Mouse (Mus musculus): ENCODE results near the gene Lsr. TPM values are rescaled to one million over a fixed set of nuclear protein-coding genes. Genes with fewer than 3 reads are reported as not detected.
"Not testable (repeated sequence)": the region's sequence is repeated elsewhere in the genome, so short reads cannot be mapped to it uniquely, and the experiment has no call there.

The Lsr gene
- polyA plus RNA-seq, 1 experiment from 2014 or later, result 118 TPM

DNA sequence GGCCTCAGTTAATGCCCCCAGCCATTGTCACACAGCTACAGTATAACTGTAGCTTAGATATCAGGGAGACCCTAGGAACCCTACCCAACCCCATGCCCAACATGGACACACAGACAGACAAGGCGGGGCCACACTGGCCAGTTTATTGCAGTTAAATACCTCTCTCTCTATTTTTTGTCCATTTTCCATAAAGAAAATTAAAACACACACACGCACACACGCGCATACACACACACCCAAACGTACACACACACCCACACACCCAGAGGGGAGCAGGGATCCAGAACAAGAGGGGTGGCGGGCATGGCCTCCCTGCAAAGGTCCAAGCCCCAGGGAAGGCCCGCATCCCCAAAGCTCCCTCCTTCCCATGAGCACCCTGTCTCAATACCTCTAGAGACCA, 27.4 kb downstream of the Lsr start:
- H3K36me3 ChIP-seq (ENCODE audit: control insufficient read depth, insufficient read depth), result peaks cover 20% of the 10 kb centered on the region
- WGBS, result 93% methylated on average over 7 of the region's 7 CpGs
- no peak for ATAC-seq
- H3K4me3 ChIP-seq (ENCODE audit: low read depth, low read length), result no peak overlapping the region
- no peaks in the 10 kb centered on the region for H3K27me3 ChIP-seq (replicated peaks; ENCODE audit: control insufficient read depth, insufficient read depth, low read length)
- no peaks in the 10 kb centered on the region for H3K9me3 ChIP-seq (ENCODE audit: control insufficient read depth)
- no peaks in the 10 kb centered on the region for H3K4me1 ChIP-seq (replicated peaks; ENCODE audit: control insufficient read depth, insufficient read depth, low read length)
- H3K9ac ChIP-seq (ENCODE audit: low read depth, low read length), result no peak overlapping the region
- TF ChIP-seq CTCF (IDR thresholded peaks at IDR 0.05; ENCODE audit: low read depth), result no peak
- no peak overlapping the region for H3K4me2 ChIP-seq (replicated peaks; ENCODE audit: low read depth)
- H3K27ac ChIP-seq (ENCODE audit: low read depth, low read length), result no peak overlapping the region

DNA sequence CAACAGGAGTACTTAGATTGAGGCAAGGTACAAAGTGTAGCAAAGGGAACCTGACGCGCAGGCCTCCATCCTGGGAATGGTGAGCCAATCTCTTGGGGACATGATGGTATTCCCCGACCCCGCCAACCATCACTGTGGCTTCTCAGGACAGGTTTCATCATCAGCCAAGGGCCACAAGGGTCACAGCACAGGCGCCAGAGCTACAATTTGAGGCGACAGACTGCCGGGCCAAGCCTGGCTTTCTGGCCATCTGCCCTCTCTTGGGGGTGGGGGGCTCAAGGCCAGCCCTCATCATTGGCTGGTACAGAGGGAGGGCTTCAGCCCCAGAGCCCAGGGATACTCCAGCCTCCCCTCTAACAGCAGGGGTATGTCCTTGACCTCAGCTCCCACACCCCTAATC, 27.8 kb downstream of the Lsr start:
- not testable (repeated sequence) for H3K4me3 ChIP-seq (ENCODE audit: low read depth, low read length); H3K4me2 ChIP-seq (replicated peaks; ENCODE audit: low read depth); H3K4me1 ChIP-seq (replicated peaks; ENCODE audit: control insufficient read depth, insufficient read depth, low read length); H3K27ac ChIP-seq (ENCODE audit: low read depth, low read length); H3K27me3 ChIP-seq (replicated peaks; ENCODE audit: control insufficient read depth, insufficient read depth, low read length); H3K9me3 ChIP-seq (ENCODE audit: control insufficient read depth); H3K9ac ChIP-seq (ENCODE audit: low read depth, low read length); ATAC-seq
- H3K36me3 ChIP-seq (ENCODE audit: control insufficient read depth, insufficient read depth), result peaks cover 17% of the 10 kb centered on the region
- 88% methylated on average over 7 of the region's 7 CpGs for WGBS

DNA sequence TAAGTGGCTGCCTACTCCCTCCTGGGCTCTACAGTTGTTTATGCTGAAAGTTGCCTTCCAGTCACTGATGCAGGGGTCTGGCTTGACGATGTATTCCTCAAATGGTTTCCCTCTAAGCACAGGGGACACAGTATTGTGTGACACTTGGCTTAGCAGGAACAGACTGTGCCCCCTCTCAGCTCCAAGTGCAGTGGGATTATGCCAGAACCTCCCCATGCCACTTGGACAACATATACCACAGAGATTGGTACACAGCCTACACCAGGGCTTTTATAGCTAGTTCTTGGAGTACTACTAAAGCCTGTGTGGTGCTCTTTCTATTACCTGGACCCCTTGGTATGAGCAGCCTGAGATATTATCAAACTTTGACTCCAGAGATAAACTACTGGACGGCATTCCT, 28.6 kb downstream of the Lsr start:
- H3K27me3 ChIP-seq (replicated peaks; ENCODE audit: control insufficient read depth, insufficient read depth, low read length); H3K4me3 ChIP-seq (ENCODE audit: low read depth, low read length); H3K27ac ChIP-seq (ENCODE audit: low read depth, low read length); ATAC-seq; H3K4me1 ChIP-seq (replicated peaks; ENCODE audit: control insufficient read depth, insufficient read depth, low read length); H3K9ac ChIP-seq (ENCODE audit: low read depth, low read length); H3K4me2 ChIP-seq (replicated peaks; ENCODE audit: low read depth); H3K9me3 ChIP-seq (ENCODE audit: control insufficient read depth): not testable (repeated sequence)
- 50% methylated on average over 2 of the region's 2 CpGs for WGBS
- H3K36me3 ChIP-seq (ENCODE audit: control insufficient read depth, insufficient read depth), result peaks cover 15% of the 10 kb centered on the region

DNA sequence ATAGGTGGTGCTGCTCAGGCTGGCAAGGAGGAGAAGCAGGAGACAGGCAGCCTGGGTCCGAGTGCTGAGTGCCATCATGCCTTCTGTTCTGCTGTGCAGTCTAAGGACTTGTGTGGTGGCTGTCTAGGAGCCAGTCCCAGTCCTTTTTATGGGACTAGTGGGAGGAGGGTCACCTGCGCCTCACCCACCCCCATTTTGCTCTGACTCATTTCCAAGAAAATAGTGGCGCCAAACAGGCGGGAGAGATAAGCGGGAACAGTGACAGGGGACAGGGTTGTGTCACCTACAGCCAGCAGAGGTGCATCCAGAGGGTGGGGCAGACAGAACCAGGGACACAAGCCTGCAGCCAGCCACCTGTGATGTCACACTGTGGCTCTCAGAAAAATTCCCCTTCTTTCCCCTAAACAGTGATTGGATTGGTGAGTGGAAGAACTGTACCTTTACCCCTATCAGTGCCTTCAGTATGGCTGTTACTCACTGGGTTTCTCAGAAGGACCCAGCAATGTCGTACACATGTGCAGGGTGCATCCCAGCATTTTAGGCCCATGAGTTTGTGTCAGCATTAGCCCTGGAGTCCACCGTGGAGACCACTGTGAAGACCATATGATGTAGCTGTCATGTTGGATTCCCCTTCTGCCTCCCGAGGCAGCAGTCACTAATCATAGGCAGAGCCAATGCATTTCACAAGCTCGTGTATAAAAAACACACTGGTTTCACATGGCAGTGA, 29.2 kb downstream of the Lsr start, which contains the start of gene Hamp:
Gene Hamp (minus strand): TSS at position 124 of the 727 bp plus-strand sequence.
- Histone ChIP-seq H3K4me3 (ENCODE audit: low read depth, low read length) (no peak within 1 kb of the TSS), H3K36me3 (ENCODE audit: control insufficient read depth, insufficient read depth) (peaks cover 10% of the 10 kb centered on the region), H3K9ac (ENCODE audit: low read depth, low read length) (no peak within 1 kb of the TSS), H3K27ac (ENCODE audit: low read depth, low read length) (no peak within 1 kb of the TSS), H3K27me3 (replicated peaks; ENCODE audit: control insufficient read depth, insufficient read depth, low read length) (no peaks in the 10 kb centered on the region), H3K4me1 (replicated peaks; ENCODE audit: control insufficient read depth, insufficient read depth, low read length) (no peaks in the 10 kb centered on the region), H3K4me2 (replicated peaks; ENCODE audit: low read depth) (no peak within 1 kb of the TSS), H3K9me3 (ENCODE audit: control insufficient read depth) (no peaks in the 10 kb centered on the region)
- TF ChIP-seq CTCF (IDR thresholded peaks at IDR 0.05; ENCODE audit: low read depth), result no peak
- no peak for ATAC-seq
- 49% methylated on average over 9 of the region's 9 CpGs for WGBS

DNA sequence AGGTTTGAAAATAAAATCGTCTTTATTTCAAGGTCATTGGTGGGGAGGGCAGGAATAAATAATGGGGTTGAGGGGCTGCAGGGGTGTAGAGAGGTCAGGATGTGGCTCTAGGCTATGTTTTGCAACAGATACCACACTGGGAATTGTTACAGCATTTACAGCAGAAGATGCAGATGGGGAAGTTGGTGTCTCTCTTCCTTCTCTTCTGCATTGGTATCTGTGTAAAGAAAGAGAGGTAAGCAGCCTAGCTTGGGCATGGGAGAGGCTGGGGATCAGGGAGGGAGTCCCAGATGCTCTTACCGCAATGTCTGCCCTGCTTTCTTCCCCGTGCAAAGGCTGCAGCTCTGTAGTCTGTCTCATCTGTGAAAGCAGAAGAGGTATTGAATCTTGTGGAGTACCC, 30.9 kb downstream of the Lsr start:
- not testable (repeated sequence) for H3K4me1 ChIP-seq (replicated peaks; ENCODE audit: control insufficient read depth, insufficient read depth, low read length); H3K4me2 ChIP-seq (replicated peaks; ENCODE audit: low read depth); H3K9me3 ChIP-seq (ENCODE audit: control insufficient read depth); H3K9ac ChIP-seq (ENCODE audit: low read depth, low read length); H3K36me3 ChIP-seq (ENCODE audit: control insufficient read depth, insufficient read depth); H3K27ac ChIP-seq (ENCODE audit: low read depth, low read length); ATAC-seq; H3K4me3 ChIP-seq (ENCODE audit: low read depth, low read length); H3K27me3 ChIP-seq (replicated peaks; ENCODE audit: control insufficient read depth, insufficient read depth, low read length)
- WGBS, result 38% methylated on average over 3 of the region's 3 CpGs

DNA sequence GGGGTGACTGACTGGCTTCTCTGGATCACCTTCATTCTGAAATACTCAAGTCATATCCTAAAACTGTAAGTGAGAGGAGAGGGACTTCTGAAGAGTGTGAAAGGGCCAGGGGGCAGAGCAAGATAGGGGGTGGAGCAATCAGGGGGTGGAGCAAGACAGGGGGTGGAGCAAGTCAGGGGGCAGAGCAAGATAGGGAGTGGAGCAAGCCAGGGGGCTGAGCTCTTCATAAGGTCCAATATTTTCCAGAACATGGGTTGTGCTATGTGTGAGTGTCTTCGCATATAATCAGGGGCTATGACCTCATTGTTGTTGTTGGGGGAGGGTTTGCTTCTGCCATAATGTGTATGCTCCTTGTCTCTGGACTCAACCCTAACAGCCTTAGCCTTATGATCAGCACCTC, 33.2 kb downstream of the Lsr start:
- ATAC-seq; H3K4me3 ChIP-seq (ENCODE audit: low read depth, low read length): not testable (repeated sequence)
- 92% methylated on average over 1 of the region's 1 CpGs for WGBS

DNA sequence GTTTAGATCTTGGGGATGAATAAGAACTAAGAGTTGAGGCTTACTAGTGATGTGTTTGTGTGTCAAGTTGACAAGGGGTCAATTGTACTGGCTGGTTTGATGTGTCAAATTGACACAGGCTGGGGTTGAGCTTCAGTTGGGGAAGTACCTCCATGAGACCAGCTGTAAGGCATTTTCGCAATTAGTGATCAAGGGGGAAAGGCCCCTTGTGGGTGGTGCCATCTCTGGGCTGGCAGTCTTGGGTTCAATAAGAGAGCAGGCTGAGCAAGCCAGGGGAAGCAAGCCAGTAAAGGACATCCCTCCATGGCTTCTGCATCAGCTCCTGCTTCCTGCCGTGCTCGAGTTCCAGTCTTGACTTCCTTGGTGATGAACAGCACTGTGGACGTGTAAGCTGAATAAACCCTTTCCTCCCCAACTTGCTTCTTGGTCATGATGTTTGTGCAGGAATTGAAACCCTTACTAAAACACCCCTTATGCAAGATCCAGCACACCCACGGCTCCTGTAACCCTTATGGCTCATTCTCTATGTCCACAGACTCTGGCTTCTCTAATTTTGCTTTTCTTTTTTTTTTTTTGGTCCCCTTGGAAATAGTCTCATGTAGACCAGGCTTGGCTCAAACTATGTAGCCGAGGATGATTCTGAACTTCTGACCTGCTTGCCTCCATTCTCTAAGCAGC, 37.7 kb downstream of the Lsr start:
- not testable (repeated sequence) for H3K4me2 ChIP-seq (replicated peaks; ENCODE audit: low read depth); H3K36me3 ChIP-seq (ENCODE audit: control insufficient read depth, insufficient read depth); ATAC-seq; H3K9ac ChIP-seq (ENCODE audit: low read depth, low read length); H3K4me1 ChIP-seq (replicated peaks; ENCODE audit: control insufficient read depth, insufficient read depth, low read length); H3K4me3 ChIP-seq (ENCODE audit: low read depth, low read length); H3K27me3 ChIP-seq (replicated peaks; ENCODE audit: control insufficient read depth, insufficient read depth, low read length); H3K27ac ChIP-seq (ENCODE audit: low read depth, low read length); H3K9me3 ChIP-seq (ENCODE audit: control insufficient read depth)
- WGBS, result 71% methylated on average over 6 of the region's 6 CpGs

More for the DNA sequence above, 33.2 kb downstream of the Lsr start:
- H3K9me3 ChIP-seq (ENCODE audit: control insufficient read depth); H3K27me3 ChIP-seq (replicated peaks; ENCODE audit: control insufficient read depth, insufficient read depth, low read length); H3K36me3 ChIP-seq (ENCODE audit: control insufficient read depth, insufficient read depth); H3K4me2 ChIP-seq (replicated peaks; ENCODE audit: low read depth); H3K27ac ChIP-seq (ENCODE audit: low read depth, low read length); H3K4me1 ChIP-seq (replicated peaks; ENCODE audit: control insufficient read depth, insufficient read depth, low read length); H3K9ac ChIP-seq (ENCODE audit: low read depth, low read length): not testable (repeated sequence)

DNA sequence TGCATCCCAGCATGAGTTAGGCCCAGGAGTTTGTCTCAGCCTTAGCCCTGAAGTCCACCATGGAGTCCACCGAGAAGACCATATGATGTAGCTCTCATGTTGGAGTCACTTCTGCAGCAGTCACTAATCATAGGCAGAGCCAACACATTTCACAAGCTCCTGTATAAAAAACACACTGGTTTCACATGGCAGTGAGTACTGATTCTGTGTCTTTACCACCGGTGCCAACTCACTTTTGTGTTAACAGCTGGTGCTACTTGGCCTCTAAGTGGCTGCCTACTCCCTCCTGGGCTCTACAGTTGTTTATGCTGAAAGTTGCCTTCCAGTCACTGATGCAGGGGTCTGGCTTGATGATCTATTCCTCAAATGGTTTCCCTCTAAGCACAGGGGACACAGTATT, 48.7 kb downstream of the Lsr start, which contains the start of gene Hamp2:
Gene Hamp2 (minus strand): TSS at position 101 of the 400 bp plus-strand sequence.
- not testable (repeated sequence) for H3K27ac ChIP-seq (ENCODE audit: low read depth, low read length); H3K9me3 ChIP-seq (ENCODE audit: control insufficient read depth); H3K4me2 ChIP-seq (replicated peaks; ENCODE audit: low read depth); H3K36me3 ChIP-seq (ENCODE audit: control insufficient read depth, insufficient read depth); H3K27me3 ChIP-seq (replicated peaks; ENCODE audit: control insufficient read depth, insufficient read depth, low read length); H3K4me3 ChIP-seq (ENCODE audit: low read depth, low read length); H3K4me1 ChIP-seq (replicated peaks; ENCODE audit: control insufficient read depth, insufficient read depth, low read length); ATAC-seq; H3K9ac ChIP-seq (ENCODE audit: low read depth, low read length)
- 80% methylated on average over 2 of the region's 2 CpGs for WGBS
